Mouse (Mus musculus): ENCODE results near the gene Magi3. TPM values are rescaled to one million over a fixed set of nuclear protein-coding genes. Genes with fewer than 3 reads are reported as not detected.
A peak's percentile ranks its signal among the peaks of the same experiment; 100 is the strongest.

Gene Magi3
- polyA plus RNA-seq, 1 experiment = 0.92 TPM

DNA sequence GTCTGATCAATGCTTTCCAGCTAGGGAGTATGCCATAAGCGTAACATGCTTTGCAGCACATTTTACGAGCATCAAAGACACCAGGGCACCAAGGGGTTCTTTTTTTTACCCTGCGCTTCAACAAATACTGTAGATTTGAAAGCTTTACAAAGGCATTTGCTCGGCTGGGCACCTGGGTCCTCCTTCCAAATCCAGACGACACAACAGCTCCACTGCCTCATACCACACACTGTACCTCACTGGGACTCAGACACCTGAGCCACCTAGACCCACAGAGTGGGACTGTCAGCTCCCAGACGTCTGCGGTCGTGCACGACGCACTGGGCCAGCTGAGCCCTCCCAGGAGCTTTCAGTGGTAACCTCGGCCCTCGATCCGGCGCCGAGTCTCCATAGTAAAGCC lies 1.2 kb downstream of the Magi3 start:
- DNase-seq (ENCODE audit: low read depth in 1 of 2, low spot score in 2 of 2) = no peak
- peaks cover 5% of the 10 kb centered on the region; the same call in 1 of the 2 replicates for H3K4me1 ChIP-seq (ENCODE audit: control insufficient read depth, insufficient read depth, insufficient read length)
- H3K36me3 ChIP-seq (ENCODE audit: control insufficient read depth, insufficient read depth, low read length) = no peaks in the 10 kb centered on the region
- H3K27ac ChIP-seq (ENCODE audit: insufficient read depth, low read length) = no peak overlapping the region
- 3% methylated on average over 15 of the region's 15 CpGs for WGBS
- peaks cover 11% of the 10 kb centered on the region for H3K27me3 ChIP-seq (ENCODE audit: control insufficient read depth, insufficient read depth, low read length)
- H3K4me3 ChIP-seq (ENCODE audit: extremely low read depth, insufficient read depth, insufficient read length) = peak overlapping the region; percentile 94
- no peak for TF ChIP-seq POLR2A (IDR thresholded peaks at IDR 0.05; ENCODE audit: low read depth, low read length)
- TF ChIP-seq CTCF (IDR thresholded peaks at IDR 0.05; ENCODE audit: extremely low read depth, insufficient read depth, insufficient read length, insufficient replicate concordance) = no peak

DNA sequence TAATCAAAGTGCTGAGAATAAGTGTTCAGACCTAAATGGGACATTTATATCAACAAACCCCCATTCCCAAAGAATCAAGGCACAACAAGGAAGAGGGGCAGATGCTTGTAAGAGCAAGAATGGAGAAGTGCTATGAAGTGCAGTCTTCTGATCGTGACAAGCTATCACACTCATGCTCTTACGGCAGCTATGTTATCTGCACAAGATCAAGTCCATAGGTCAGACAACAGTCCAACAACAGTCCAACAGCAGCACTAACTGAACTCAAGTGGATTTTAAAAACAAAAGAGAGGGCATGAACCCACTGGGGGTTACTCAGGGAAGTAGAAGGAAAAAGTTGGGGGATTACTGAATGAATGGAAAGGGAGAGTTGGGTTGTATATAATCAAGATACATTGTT lies 30.4 kb downstream of the Magi3 start:
- no peaks in the 10 kb centered on the region for H3K27me3 ChIP-seq (ENCODE audit: control insufficient read depth, insufficient read depth, low read length)
- no peak overlapping the region for H3K27ac ChIP-seq (ENCODE audit: insufficient read depth, low read length)
- TF ChIP-seq CTCF (IDR thresholded peaks at IDR 0.05; ENCODE audit: extremely low read depth, insufficient read depth, insufficient read length, insufficient replicate concordance) = no peak
- TF ChIP-seq POLR2A (IDR thresholded peaks at IDR 0.05; ENCODE audit: low read depth, low read length) = no peak
- no peaks in the 10 kb centered on the region for H3K4me1 ChIP-seq (ENCODE audit: control insufficient read depth, insufficient read depth, insufficient read length)
- 92% methylated on average over 2 of the region's 2 CpGs for WGBS
- H3K36me3 ChIP-seq (ENCODE audit: control insufficient read depth, insufficient read depth, low read length) = no peaks in the 10 kb centered on the region
- no peak overlapping the region for H3K4me3 ChIP-seq (ENCODE audit: extremely low read depth, insufficient read depth, insufficient read length)
- DNase-seq (ENCODE audit: low read depth in 1 of 2, low spot score in 2 of 2) = no peak

DNA sequence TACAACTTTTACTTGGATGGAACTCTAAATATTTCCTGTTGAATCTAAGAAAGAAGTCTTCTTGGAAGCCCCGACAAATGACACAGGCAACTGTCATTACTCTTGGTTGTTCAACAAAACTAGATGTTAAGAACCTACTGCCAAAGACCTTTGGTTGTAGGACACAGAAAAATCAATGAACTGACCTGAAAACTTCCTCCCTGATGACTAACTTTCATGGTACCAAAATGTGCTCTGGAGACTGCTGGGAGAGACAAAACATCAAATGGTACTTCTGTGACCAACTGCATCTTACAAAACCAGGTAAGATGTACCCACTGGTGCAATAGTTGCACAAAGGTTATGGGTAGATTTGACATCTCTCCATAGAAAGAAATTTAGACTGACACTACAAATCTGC lies 30.9 kb downstream of the Magi3 start:
- Histone ChIP-seq H3K27me3 (ENCODE audit: control insufficient read depth, insufficient read depth, low read length) (no peaks in the 10 kb centered on the region), H3K4me1 (ENCODE audit: control insufficient read depth, insufficient read depth, insufficient read length) (no peaks in the 10 kb centered on the region), H3K4me3 (ENCODE audit: extremely low read depth, insufficient read depth, insufficient read length) (no peak overlapping the region), H3K36me3 (ENCODE audit: control insufficient read depth, insufficient read depth, low read length) (no peaks in the 10 kb centered on the region), H3K27ac (ENCODE audit: insufficient read depth, low read length) (no peak overlapping the region)
- no peak for DNase-seq (ENCODE audit: low read depth in 1 of 2, low spot score in 2 of 2)
- TF ChIP-seq POLR2A (IDR thresholded peaks at IDR 0.05; ENCODE audit: low read depth, low read length) (no peak), CTCF (IDR thresholded peaks at IDR 0.05; ENCODE audit: extremely low read depth, insufficient read depth, insufficient read length, insufficient replicate concordance) (no peak)
- WGBS = 94% methylated on average over 1 of the region's 1 CpGs

DNA sequence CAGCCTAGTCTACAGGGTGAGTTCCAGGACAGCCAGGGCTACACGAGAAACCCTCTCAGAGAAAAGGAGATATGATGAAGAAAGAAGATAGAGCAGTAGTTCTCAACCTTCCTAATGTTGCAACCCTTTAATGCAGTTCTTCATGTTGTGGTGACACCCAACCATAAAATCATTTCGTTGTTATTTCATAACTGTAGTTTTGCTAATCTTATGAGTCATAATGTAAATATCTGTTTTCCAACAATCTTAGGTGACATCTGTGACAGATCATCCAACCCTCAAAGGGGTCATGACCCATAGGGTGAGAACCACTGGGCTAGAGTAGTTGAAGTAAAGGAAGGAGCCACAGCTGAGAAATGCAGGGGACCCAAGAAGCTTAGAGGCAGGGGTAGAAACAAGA lies 35.9 kb downstream of the Magi3 start:
- WGBS = 83% methylated on average over 2 of the region's 2 CpGs
- H3K4me1 ChIP-seq (ENCODE audit: control insufficient read depth, insufficient read depth, insufficient read length) = no peaks in the 10 kb centered on the region
- H3K36me3 ChIP-seq (ENCODE audit: control insufficient read depth, insufficient read depth, low read length) = no peaks in the 10 kb centered on the region
- H3K4me3 ChIP-seq (ENCODE audit: extremely low read depth, insufficient read depth, insufficient read length) = no peak overlapping the region
- H3K27me3 ChIP-seq (ENCODE audit: control insufficient read depth, insufficient read depth, low read length) = no peaks in the 10 kb centered on the region
- H3K27ac ChIP-seq (ENCODE audit: insufficient read depth, low read length) = no peak overlapping the region
- TF ChIP-seq CTCF (IDR thresholded peaks at IDR 0.05; ENCODE audit: extremely low read depth, insufficient read depth, insufficient read length, insufficient replicate concordance) (no peak), POLR2A (IDR thresholded peaks at IDR 0.05; ENCODE audit: low read depth, low read length) (no peak)
- DNase-seq (ENCODE audit: low read depth in 1 of 2, low spot score in 2 of 2) = no peak

DNA sequence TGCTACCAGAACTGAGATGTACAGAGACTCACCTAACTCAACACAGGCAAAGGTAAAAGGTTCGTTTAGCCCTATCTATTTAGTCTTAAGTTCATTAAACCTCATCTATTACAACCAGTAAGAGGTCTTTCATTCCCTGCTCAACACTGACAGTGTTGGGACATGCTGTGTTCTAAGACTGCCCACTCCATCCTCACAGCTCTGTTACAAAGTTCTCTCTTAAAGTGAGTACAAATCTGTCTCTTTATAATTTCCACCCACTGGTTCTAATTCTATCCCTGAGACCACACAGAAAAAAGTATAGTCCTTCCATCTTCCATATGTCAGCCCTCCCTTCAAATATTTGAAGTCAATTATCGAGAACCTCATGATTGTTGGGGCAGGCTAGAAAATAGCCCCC lies 36.5 kb downstream of the Magi3 start:
- no peak for DNase-seq (ENCODE audit: low read depth in 1 of 2, low spot score in 2 of 2)
- Histone ChIP-seq H3K36me3 (ENCODE audit: control insufficient read depth, insufficient read depth, low read length) (no peaks in the 10 kb centered on the region), H3K4me1 (ENCODE audit: control insufficient read depth, insufficient read depth, insufficient read length) (no peaks in the 10 kb centered on the region), H3K27me3 (ENCODE audit: control insufficient read depth, insufficient read depth, low read length) (no peaks in the 10 kb centered on the region), H3K4me3 (ENCODE audit: extremely low read depth, insufficient read depth, insufficient read length) (no peak overlapping the region), H3K27ac (ENCODE audit: insufficient read depth, low read length) (no peak overlapping the region)
- no peak for TF ChIP-seq POLR2A (IDR thresholded peaks at IDR 0.05; ENCODE audit: low read depth, low read length)
- TF ChIP-seq CTCF (IDR thresholded peaks at IDR 0.05; ENCODE audit: extremely low read depth, insufficient read depth, insufficient read length, insufficient replicate concordance) = no peak
- WGBS = 81% methylated on average over 2 of the region's 2 CpGs

DNA sequence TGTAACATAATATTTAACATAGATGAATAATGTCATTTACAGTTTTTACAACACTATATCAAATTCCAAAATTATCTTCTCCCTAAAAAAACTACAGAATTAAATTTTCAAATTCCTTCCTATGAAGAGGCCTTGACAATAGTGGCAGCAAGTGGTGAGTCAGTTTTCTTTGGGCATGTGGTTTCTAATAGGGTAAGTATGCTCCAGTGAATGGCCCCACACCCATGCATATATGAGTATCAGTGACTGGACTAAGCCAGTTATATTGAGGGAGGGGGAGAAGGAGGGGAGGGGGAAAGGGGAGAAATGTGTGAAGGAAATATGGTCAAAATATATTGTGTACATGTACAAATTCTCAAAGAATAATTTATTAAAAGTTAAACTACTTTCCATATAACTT lies 37.5 kb downstream of the Magi3 start:
- Histone ChIP-seq H3K27me3 (ENCODE audit: control insufficient read depth, insufficient read depth, low read length) (no peaks in the 10 kb centered on the region), H3K36me3 (ENCODE audit: control insufficient read depth, insufficient read depth, low read length) (no peaks in the 10 kb centered on the region), H3K4me3 (ENCODE audit: extremely low read depth, insufficient read depth, insufficient read length) (no peak overlapping the region), H3K27ac (ENCODE audit: insufficient read depth, low read length) (no peak overlapping the region), H3K4me1 (ENCODE audit: control insufficient read depth, insufficient read depth, insufficient read length) (no peaks in the 10 kb centered on the region)
- DNase-seq (ENCODE audit: low read depth in 1 of 2, low spot score in 2 of 2) = no peak
- TF ChIP-seq POLR2A (IDR thresholded peaks at IDR 0.05; ENCODE audit: low read depth, low read length) (no peak), CTCF (IDR thresholded peaks at IDR 0.05; ENCODE audit: extremely low read depth, insufficient read depth, insufficient read length, insufficient replicate concordance) (no peak)

DNA sequence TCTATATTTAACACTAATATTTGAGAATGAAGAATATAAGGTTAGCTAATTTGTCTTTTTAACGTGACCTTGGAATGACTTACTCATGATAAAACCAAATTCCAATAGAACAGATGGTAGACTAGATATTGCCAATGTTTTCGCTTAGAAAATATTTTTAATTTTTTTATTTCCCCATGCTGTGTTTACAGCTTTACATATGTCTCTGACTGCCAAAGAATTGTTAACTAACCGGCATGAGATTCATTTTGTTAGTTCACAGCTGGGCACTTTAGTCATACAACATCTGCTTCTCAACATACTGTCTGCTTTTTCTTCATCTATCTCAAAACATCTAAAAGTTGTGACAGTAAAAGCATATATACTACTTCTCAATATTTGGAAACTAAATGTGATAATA lies 58.8 kb downstream of the Magi3 start:
- WGBS = 87% methylated on average over 3 of the region's 3 CpGs
- H3K4me3 ChIP-seq (ENCODE audit: extremely low read depth, insufficient read depth, insufficient read length) = no peak overlapping the region
- no peaks in the 10 kb centered on the region for H3K36me3 ChIP-seq (ENCODE audit: control insufficient read depth, insufficient read depth, low read length)
- TF ChIP-seq POLR2A (IDR thresholded peaks at IDR 0.05; ENCODE audit: low read depth, low read length) = no peak
- H3K4me1 ChIP-seq (ENCODE audit: control insufficient read depth, insufficient read depth, insufficient read length) = peaks cover 3% of the 10 kb centered on the region
- H3K27ac ChIP-seq (ENCODE audit: insufficient read depth, low read length) = no peak overlapping the region
- no peaks in the 10 kb centered on the region for H3K27me3 ChIP-seq (ENCODE audit: control insufficient read depth, insufficient read depth, low read length)
- DNase-seq (ENCODE audit: low read depth in 1 of 2, low spot score in 2 of 2) = no peak
